Mouse (Mus musculus) embryonic facial prominence, embryonic 15.5 days (tissue): ENCODE measurements at regions not wholly inside any gene's neighbourhood (a gene's known extent, or its start where the extent isn't known, plus 50 kb on each side); places are given as distances from the start of the nearest gene placed in this dataset.

ENCODE experiments used
- ATAC-seq: fragments of 200-750 bp; cut with Nextera tagmentation; 2 replicates; pipeline ENCODE4 v1.8.0; 2017; ENCODE audit warnings: low read depth, moderate TSS enrichment; ENCODE audit not compliant: insufficient number of reproducible peaks, low FRiP score, low TSS enrichment
- H3K27ac ChIP-seq: fragments of 300-500 bp; sonication (generic); replicated peaks from 2 replicates; pipeline ENCODE4 v1.5.1; 2015; ENCODE audit warnings: mild to moderate bottlenecking, inconsistent platforms
- H3K27me3 ChIP-seq: fragments of 300-500 bp; sonication (generic); 2 replicates; pipeline ENCODE4 v1.6.1; 2015; ENCODE audit warnings: inconsistent platforms
- H3K36me3 ChIP-seq: fragments of 300-500 bp; sonication (generic); 2 replicates; pipeline ENCODE4 v1.6.1; 2015; ENCODE audit warnings: mild to moderate bottlenecking, inconsistent platforms
- H3K4me1 ChIP-seq: fragments of 300-500 bp; sonication (generic); 2 replicates; pipeline ENCODE4 v1.6.1; 2015; ENCODE audit warnings: inconsistent platforms
- H3K4me2 ChIP-seq: fragments of 300-500 bp; sonication (generic); replicated peaks from 2 replicates; pipeline ENCODE4 v1.6.1; 2015; ENCODE audit warnings: mild to moderate bottlenecking, inconsistent platforms
- H3K4me3 ChIP-seq: fragments of 300-500 bp; sonication (generic); replicated peaks from 2 replicates; pipeline ENCODE4 v1.5.1; 2015; ENCODE audit warnings: mild to moderate bottlenecking, inconsistent platforms
- H3K9ac ChIP-seq: fragments of 300-500 bp; sonication (generic); 2 replicates; pipeline ENCODE4 v1.6.1; 2015; ENCODE audit warnings: inconsistent platforms
- H3K9me3 ChIP-seq: fragments of 300-500 bp; sonication (generic); replicated peaks from 2 replicates; pipeline ENCODE4 v1.6.1; 2016; ENCODE audit warnings: inconsistent platforms
- WGBS: fragments of 180-500 bp; shearing (Covaris S2); methylation state at CpG from one replicate; pipeline ENCODE4 v1.1.7; 2015; 5-methylcytosine and 5-hydroxymethylcytosine counted together

GRCm38 (mm10) chr13:97558884-97559283 lies 201.5 kb downstream of the Gm10260 start:
- H3K27me3 ChIP-seq: no peaks in the 10 kb centered on the region
- H3K4me3 ChIP-seq: no peak overlapping the region
- H3K27ac ChIP-seq: no peak overlapping the region
- H3K4me2 ChIP-seq: no peak overlapping the region
- H3K9me3 ChIP-seq: no peaks in the 10 kb centered on the region
- WGBS: 93% methylated on average over 3 of the region's 3 CpGs
- H3K9ac ChIP-seq: no peak overlapping the region
- no peaks in the 10 kb centered on the region for H3K36me3 ChIP-seq
- no peaks in the 10 kb centered on the region for H3K4me1 ChIP-seq
- no peak for ATAC-seq

DNA sequence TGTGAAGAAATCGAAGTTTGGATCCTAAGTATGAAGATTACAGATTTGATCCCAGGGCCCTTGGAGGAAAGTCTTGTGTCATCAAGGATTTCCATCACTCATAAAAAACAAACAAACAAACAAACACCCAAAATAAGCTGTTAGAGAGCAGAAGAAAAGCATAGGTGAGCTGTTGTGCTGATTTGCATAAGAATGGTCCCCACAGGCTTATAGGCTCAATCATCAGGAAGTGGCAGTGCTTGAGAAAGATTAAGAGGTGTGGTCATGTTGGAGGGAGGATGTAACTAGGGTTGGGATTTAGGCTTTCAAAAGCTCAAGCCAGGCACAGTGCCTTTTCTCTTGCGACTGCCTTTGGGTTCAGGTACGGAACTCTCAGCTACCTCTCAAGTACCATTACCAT lies 205.1 kb downstream of the Gm10260 start:
- Histone ChIP-seq H3K4me3 (no peak overlapping the region), H3K4me2 (no peak overlapping the region), H3K36me3 (no peaks in the 10 kb centered on the region), H3K9ac (no peak overlapping the region), H3K4me1 (no peaks in the 10 kb centered on the region), H3K27me3 (no peaks in the 10 kb centered on the region), H3K9me3 (no peaks in the 10 kb centered on the region), H3K27ac (no peak overlapping the region)
- WGBS: 89% methylated on average over 3 of the region's 3 CpGs
- ATAC-seq: no peak

DNA sequence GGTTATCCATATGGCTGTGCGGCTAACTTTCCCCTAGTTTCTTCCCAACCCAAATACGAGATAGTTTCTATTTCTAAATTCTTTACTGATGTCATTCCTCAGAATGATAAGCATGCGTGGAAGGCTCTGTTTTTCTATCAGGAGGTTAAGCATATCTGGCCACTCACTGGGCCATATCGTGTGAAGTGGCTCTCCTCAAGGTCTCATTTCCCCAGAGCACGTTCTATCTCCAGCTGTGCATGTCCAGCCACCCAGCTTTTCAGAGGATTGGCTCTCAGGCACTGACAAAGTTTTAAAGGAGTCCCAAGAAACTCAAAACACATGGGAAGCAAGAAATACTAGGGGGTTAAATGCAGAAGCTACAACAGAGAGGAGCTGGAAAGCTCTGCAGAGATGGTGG lies 205.8 kb downstream of the Gm10260 start:
- no peaks in the 10 kb centered on the region for H3K27me3 ChIP-seq
- H3K9me3 ChIP-seq: no peaks in the 10 kb centered on the region
- no peak overlapping the region for H3K4me3 ChIP-seq
- no peaks in the 10 kb centered on the region for H3K36me3 ChIP-seq
- H3K9ac ChIP-seq: no peak overlapping the region
- no peak overlapping the region for H3K27ac ChIP-seq
- 45% methylated on average over 5 of the region's 5 CpGs for WGBS
- H3K4me1 ChIP-seq: no peaks in the 10 kb centered on the region
- ATAC-seq: no peak
- no peak overlapping the region for H3K4me2 ChIP-seq

- no peak overlapping the region for H3K27ac ChIP-seq
- no peak overlapping the region for H3K4me2 ChIP-seq
- H3K4me1 ChIP-seq: peaks cover 14% of the 10 kb centered on the region
- ATAC-seq: no peak
- no peaks in the 10 kb centered on the region for H3K36me3 ChIP-seq
- no peak overlapping the region for H3K9ac ChIP-seq
- H3K4me3 ChIP-seq: no peak overlapping the region
- 66% methylated on average over 4 of the region's 4 CpGs for WGBS
- no peaks in the 10 kb centered on the region for H3K9me3 ChIP-seq
- H3K27me3 ChIP-seq: no peaks in the 10 kb centered on the region
These were observed 208.2 kb downstream of the Gm10260 start for GRCm38 (mm10) chr13:97552236-97552635.

GRCm38 (mm10) chr13:97550880-97551279 lies 209.6 kb downstream of the Gm10260 start:
- Histone ChIP-seq H3K4me2 (no peak overlapping the region), H3K27ac (no peak overlapping the region), H3K9ac (no peak overlapping the region), H3K4me3 (no peak overlapping the region), H3K4me1 (peaks cover 19% of the 10 kb centered on the region), H3K36me3 (no peaks in the 10 kb centered on the region), H3K27me3 (no peaks in the 10 kb centered on the region), H3K9me3 (no peaks in the 10 kb centered on the region)
- no peak for ATAC-seq
- 86% methylated on average over 3 of the region's 3 CpGs for WGBS

DNA sequence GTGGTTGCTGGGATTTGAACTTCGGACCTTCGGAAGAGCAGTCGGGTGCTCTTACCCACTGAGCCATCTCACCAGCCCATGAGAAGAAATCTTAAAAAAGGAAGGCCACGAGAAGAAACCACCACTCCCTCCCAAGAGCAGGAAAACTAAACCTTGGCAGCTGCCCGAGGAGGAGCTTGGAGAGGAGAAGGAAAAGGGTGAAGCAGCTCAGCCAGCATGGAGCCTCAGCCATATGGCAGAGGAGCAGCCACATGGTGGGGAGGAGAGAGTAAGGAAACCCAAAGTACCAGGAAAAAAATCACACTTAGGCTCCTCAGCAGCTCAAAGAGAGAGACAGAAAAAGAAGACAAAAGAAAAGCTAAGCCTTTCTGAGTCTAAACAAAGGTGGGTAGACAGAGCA lies 210.3 kb downstream of the Gm10260 start:
- H3K9ac ChIP-seq: no peak overlapping the region
- no peaks in the 10 kb centered on the region for H3K36me3 ChIP-seq
- no peak overlapping the region for H3K4me3 ChIP-seq
- H3K9me3 ChIP-seq: no peaks in the 10 kb centered on the region
- H3K27ac ChIP-seq: no peak overlapping the region
- no peak overlapping the region for H3K4me2 ChIP-seq
- no peak for ATAC-seq
- 80% methylated on average over 5 of the region's 5 CpGs for WGBS
- H3K4me1 ChIP-seq: peaks cover 20% of the 10 kb centered on the region
- no peaks in the 10 kb centered on the region for H3K27me3 ChIP-seq

DNA sequence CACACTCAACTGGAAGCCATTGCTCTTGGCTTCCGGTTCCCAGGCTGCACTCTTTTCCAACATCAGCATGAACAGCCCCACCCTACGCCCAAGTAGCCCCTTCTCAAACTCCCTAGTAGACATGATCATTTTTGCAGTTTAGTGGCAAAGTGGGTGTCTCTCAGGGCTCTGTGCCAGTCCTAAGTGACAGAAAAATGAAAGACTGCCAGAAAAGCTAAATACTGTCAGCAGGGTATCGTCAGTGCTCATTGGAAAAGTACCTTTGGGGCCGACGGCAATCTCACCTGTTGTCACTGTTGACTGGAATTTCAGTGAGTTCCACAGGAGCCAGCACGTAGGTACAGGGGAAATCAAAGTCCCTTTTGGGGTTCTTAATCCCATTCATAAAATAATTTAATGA lies 211.0 kb downstream of the Gm10260 start:
- no peaks in the 10 kb centered on the region for H3K27me3 ChIP-seq
- H3K9ac ChIP-seq: no peak overlapping the region
- ATAC-seq: no peak
- H3K9me3 ChIP-seq: no peaks in the 10 kb centered on the region
- peak overlapping the region; percentile 81 for H3K27ac ChIP-seq
- no peak overlapping the region for H3K4me2 ChIP-seq
- H3K36me3 ChIP-seq: no peaks in the 10 kb centered on the region
- 75% methylated on average over 6 of the region's 6 CpGs for WGBS
- peaks cover 20% of the 10 kb centered on the region for H3K4me1 ChIP-seq
- no peak overlapping the region for H3K4me3 ChIP-seq

DNA sequence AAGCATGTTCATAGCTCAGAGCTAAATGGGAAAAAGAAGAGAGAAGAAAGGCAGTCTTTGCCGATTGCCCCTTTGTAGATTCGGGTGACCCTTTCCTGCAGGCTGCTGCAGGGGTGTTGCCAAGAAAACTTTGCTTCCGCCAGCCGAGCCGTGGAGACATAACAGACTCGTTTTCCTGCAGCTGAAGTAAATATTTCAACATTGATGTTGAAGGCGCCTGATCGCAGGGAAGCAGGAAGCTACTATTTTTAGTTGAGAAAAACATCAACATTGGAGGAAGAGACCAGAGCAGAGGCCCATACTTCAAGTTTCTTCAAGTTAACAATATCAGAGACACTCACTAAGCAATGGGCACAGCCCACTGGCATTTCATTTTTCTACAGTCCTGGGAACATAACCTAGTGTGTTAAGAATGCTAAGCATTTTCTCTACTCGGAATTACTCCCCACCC lies 211.9 kb downstream of the Gm10260 start:
- WGBS: 6% methylated on average over 9 of the region's 9 CpGs
- no peak overlapping the region for H3K4me3 ChIP-seq
- ATAC-seq: peak; percentile 39; the same call in 1 of the 2 replicates
- H3K9ac ChIP-seq: no peak overlapping the region
- peaks cover 20% of the 10 kb centered on the region for H3K4me1 ChIP-seq
- H3K9me3 ChIP-seq: no peaks in the 10 kb centered on the region
- H3K4me2 ChIP-seq: no peak overlapping the region
- H3K27ac ChIP-seq: peak overlapping the region; percentile 81
- H3K27me3 ChIP-seq: no peaks in the 10 kb centered on the region
- H3K36me3 ChIP-seq: no peaks in the 10 kb centered on the region

- no peaks in the 10 kb centered on the region for H3K27me3 ChIP-seq
- H3K4me1 ChIP-seq: peaks cover 20% of the 10 kb centered on the region
- H3K9ac ChIP-seq: no peak overlapping the region
- ATAC-seq: no peak
- no peaks in the 10 kb centered on the region for H3K36me3 ChIP-seq
- no peak overlapping the region for H3K27ac ChIP-seq
- no peaks in the 10 kb centered on the region for H3K9me3 ChIP-seq
- no peak overlapping the region for H3K4me3 ChIP-seq
- WGBS: 66% methylated on average over 5 of the region's 5 CpGs
- no peak overlapping the region for H3K4me2 ChIP-seq
These were observed 213.5 kb downstream of the Gm10260 start for GRCm38 (mm10) chr13:97546936-97547335.

DNA sequence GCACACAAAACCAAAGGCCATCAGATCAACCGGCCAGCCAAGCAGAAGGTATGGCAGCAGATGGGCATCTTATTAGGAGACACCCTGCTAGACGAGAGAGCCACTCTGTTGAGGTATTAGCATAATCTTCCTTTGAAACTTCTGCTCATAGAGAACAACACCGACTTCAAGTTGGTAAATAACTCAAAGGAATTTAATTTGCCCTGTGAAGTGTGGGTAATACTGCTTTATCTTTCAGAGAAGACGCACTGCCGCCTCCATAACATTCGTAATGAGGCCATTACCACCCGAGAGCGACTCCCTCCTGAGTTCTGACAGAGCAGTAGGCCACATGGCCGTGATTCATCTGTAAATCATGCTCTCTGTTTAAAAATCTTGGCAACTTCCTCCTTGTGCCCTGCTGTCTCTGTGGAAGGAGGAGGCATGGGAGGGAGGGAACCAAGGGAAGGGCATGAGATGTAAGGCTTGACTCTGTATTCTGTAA lies 214.4 kb downstream of the Gm10260 start:
- no peaks in the 10 kb centered on the region for H3K27me3 ChIP-seq
- H3K27ac ChIP-seq: no peak overlapping the region
- H3K4me3 ChIP-seq: no peak overlapping the region
- no peaks in the 10 kb centered on the region for H3K9me3 ChIP-seq
- peaks cover 20% of the 10 kb centered on the region for H3K4me1 ChIP-seq
- no peaks in the 10 kb centered on the region for H3K36me3 ChIP-seq
- 60% methylated on average over 9 of the region's 9 CpGs for WGBS
- no peak for ATAC-seq
- H3K9ac ChIP-seq: no peak overlapping the region
- no peak overlapping the region for H3K4me2 ChIP-seq

DNA sequence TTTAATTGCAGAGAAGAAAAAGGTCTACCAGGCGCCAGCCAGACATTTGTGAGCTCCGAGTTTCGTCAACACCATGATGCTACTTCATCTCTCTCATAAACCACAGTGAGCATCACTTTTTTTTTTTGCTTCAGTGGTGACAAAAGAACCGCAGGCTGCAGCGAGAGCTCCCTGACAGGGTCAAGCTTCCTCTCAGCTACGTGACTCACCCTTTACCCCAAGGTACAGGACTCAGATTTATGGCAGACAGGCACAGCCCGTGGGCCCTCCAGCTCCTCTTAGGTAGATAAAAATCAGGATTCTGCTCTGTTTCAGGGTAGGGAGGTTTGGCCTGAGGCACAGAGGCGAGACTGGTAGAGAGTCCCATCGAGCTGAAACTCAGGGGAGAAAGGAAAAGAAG lies 220.7 kb downstream of the Gm10260 start:
- Histone ChIP-seq H3K4me2 (no peak overlapping the region), H3K9ac (no peak overlapping the region), H3K4me1 (peaks cover 4% of the 10 kb centered on the region; the same call in 1 of the 2 replicates), H3K9me3 (no peaks in the 10 kb centered on the region), H3K27me3 (no peaks in the 10 kb centered on the region), H3K27ac (no peak overlapping the region), H3K4me3 (no peak overlapping the region), H3K36me3 (no peaks in the 10 kb centered on the region)
- no peak for ATAC-seq
- WGBS: 68% methylated on average over 9 of the region's 9 CpGs

- 83% methylated on average over 7 of the region's 7 CpGs for WGBS
- Histone ChIP-seq H3K9me3 (no peaks in the 10 kb centered on the region), H3K27me3 (no peaks in the 10 kb centered on the region), H3K9ac (no peak overlapping the region), H3K4me2 (no peak overlapping the region), H3K36me3 (no peaks in the 10 kb centered on the region), H3K27ac (no peak overlapping the region), H3K4me3 (no peak overlapping the region), H3K4me1 (peaks cover 9% of the 10 kb centered on the region; the same call in 1 of the 2 replicates)
- no peak for ATAC-seq
These were observed 222.0 kb downstream of the Gm10260 start for GRCm38 (mm10) chr13:97538441-97538840.
